In the genomic region with DNA sequence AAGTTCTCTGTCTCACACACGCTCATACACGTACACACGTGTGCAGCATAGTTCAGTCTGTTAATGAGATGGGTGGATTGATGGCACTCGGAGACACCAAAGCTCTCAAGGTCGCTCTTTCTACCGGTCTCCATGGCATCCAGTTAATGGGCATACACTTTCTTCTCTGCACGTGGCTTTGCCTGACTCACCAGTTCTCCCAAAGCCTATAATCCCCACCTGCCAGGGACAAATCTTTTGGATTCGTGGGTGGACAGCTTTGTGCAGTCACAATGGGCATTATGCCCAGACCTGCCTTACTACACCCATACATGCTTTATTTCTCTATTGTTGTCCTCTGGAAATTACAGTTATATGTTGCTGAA, we compare ENCODE assay signal across 8 mouse cellular contexts. TPM values are rescaled to one million over a fixed set of nuclear protein-coding genes. Genes with fewer than 3 reads are reported as not detected.
DNase-seq lines count a peak whose midpoint lies in the region; ATAC-seq and TF ChIP-seq lines count a peak whose summit lies in the region.

No protein-coding gene starts in this region.

- no peak for TF ChIP-seq CTCF in lung, adult 2 months (IDR thresholded peaks at IDR 0.05; ENCODE audit: insufficient read depth, low read length)
- no peak for TF ChIP-seq CTCF in embryonic fibroblast, embryonic 13.5 days (IDR thresholded peaks at IDR 0.05; ENCODE audit: borderline replicate concordance, insufficient read depth, low read length)
- TF ChIP-seq CTCF in layer of hippocampus, adult 2 months (conservative IDR thresholded peaks at IDR 0.05): no peak

- peak overlapping the region; percentile 34 for H3K27ac ChIP-seq in embryonic fibroblast, embryonic 13.5 days (ENCODE audit: insufficient read depth, low read length)
- H3K27ac ChIP-seq in layer of hippocampus, adult 2 months: peak overlapping the region; percentile 91
- no peak overlapping the region for H3K27ac ChIP-seq in neural tube, embryonic 12.5 days

- DNase-seq in adrenal gland, adult (ENCODE audit: inconsistent age in 2 of 2, low spot score in 1 of 2): peak; percentile 74 to 88
- DNase-seq in adrenal gland, postnatal 4 days (ENCODE audit: low spot score in 2 of 2): no peak
- DNase-seq in lung, adult 2 months: no peak
- DNase-seq in lung, postnatal 14 days: no peak
- DNase-seq in layer of hippocampus, adult 2 months (ENCODE audit: low spot score in 2 of 2): peak; percentile 39 to 67
- no peak for DNase-seq in cerebellum, adult 9-10 months

- ATAC-seq in neural tube, embryonic 12.5 days (ENCODE audit: low FRiP score, low read depth): peak; percentile 34

- 2% methylated on average over 8 of the region's 8 CpGs for WGBS in lung, adult 2 months
- WGBS in neural tube, embryonic 12.5 days: 11% methylated on average over 8 of the region's 8 CpGs

- H3K36me3 ChIP-seq in neural tube, embryonic 12.5 days: peaks cover 31% of the 10 kb centered on the region

- H3K4me1 ChIP-seq in lung, adult 2 months (ENCODE audit: control insufficient read depth, insufficient read depth, low read length): no peaks in the 10 kb centered on the region; the same call in 1 of the 2 replicates
- peaks cover 4% of the 10 kb centered on the region; the same call in 1 of the 2 replicates for H3K4me1 ChIP-seq in embryonic fibroblast, embryonic 13.5 days (ENCODE audit: control insufficient read depth, insufficient read depth, low read length)
- H3K4me1 ChIP-seq in neural tube, embryonic 12.5 days: peaks cover 20% of the 10 kb centered on the region

- peak overlapping the region; percentile 94 for H3K4me2 ChIP-seq in neural tube, embryonic 12.5 days (replicated peaks)

- peak overlapping the region; percentile 44 for H3K9ac ChIP-seq in neural tube, embryonic 12.5 days

- H3K4me3 ChIP-seq in lung, adult 2 months (replicated peaks; ENCODE audit: extremely low read depth, low read depth, low read length): peak overlapping the region; percentile 59
- peak overlapping the region; percentile 48 for H3K4me3 ChIP-seq in embryonic fibroblast, embryonic 13.5 days (ENCODE audit: insufficient read depth, low read length)
- H3K4me3 ChIP-seq in layer of hippocampus, adult 2 months: peak overlapping the region; percentile 92
- H3K4me3 ChIP-seq in neural tube, embryonic 12.5 days: peak overlapping the region; percentile 90

- H3K9me3 ChIP-seq in neural tube, embryonic 12.5 days: no peaks in the 10 kb centered on the region

- no peak for TF ChIP-seq POLR2A in lung, adult 2 months (IDR thresholded peaks at IDR 0.05; ENCODE audit: borderline replicate concordance, extremely low read depth, low read depth, low read length)
- TF ChIP-seq POLR2A in embryonic fibroblast, embryonic 13.5 days (IDR thresholded peaks at IDR 0.05; ENCODE audit: low read depth, low read length): 0 out of 2 replicates have a peak, but pooled peaks have one; percentile 18

- H3K27me3 ChIP-seq in neural tube, embryonic 12.5 days (replicated peaks): no peaks in the 10 kb centered on the region

RNA-seq across cellular contexts. Expression of gene Mtfr1l, which starts 0.6 kb away (rescaled TPM):
- total RNA-seq in adrenal gland, postnatal 4 days (2021): 100 to 1,000 TPM; 123 to 134 TPM
- polyA plus RNA-seq in lung, adult 2 months (2012; rRNA removed): 115 and 169 TPM in 2 replicates
- 85.5 and 88.3 TPM in 2 replicates for polyA plus RNA-seq in embryonic fibroblast, embryonic 13.5 days (2011; ENCODE audit: insufficient read length, low read depth, missing spikeins)
- total RNA-seq in layer of hippocampus, adult 2 months (2021): 10 to 100 TPM; 69.3 to 72.5 TPM
- 135 and 138 TPM in 2 replicates for polyA plus RNA-seq in neural tube, embryonic 12.5 days (2016; fragmentation: Nextera tagmentation; extraction: Ambion mirVana)

RNA-seq across cellular contexts. Expression of gene Selenon, which starts 16.2 kb away (rescaled TPM):
- 10 to 100 TPM; 49.4 to 52.7 TPM for total RNA-seq in adrenal gland, postnatal 4 days (2021)
- polyA plus RNA-seq in lung, adult 2 months (2012; rRNA removed): 36.2 and 42.2 TPM in 2 replicates
- polyA plus RNA-seq in embryonic fibroblast, embryonic 13.5 days (2011; ENCODE audit: insufficient read length, low read depth, missing spikeins): 98.0 and 103 TPM in 2 replicates
- total RNA-seq in layer of hippocampus, adult 2 months (2021): 10 to 100 TPM; 17.3 to 19.7 TPM
- 47.5 and 53.0 TPM in 2 replicates for polyA plus RNA-seq in neural tube, embryonic 12.5 days (2016; fragmentation: Nextera tagmentation; extraction: Ambion mirVana)

RNA-seq across cellular contexts. Expression of gene Aunip, which starts 25.0 kb away (rescaled TPM):
- total RNA-seq in adrenal gland, postnatal 4 days (2021): 1 to 10 TPM; 4.7 to 5.4 TPM
- not detected in 2 replicates for polyA plus RNA-seq in lung, adult 2 months (2012; rRNA removed)
- 8.5 and 9.7 TPM in 2 replicates for polyA plus RNA-seq in embryonic fibroblast, embryonic 13.5 days (2011; ENCODE audit: insufficient read length, low read depth, missing spikeins)
- total RNA-seq in layer of hippocampus, adult 2 months (2021): under 1 TPM; 0.56 to 0.67 TPM
- 8.1 and 8.9 TPM in 2 replicates for polyA plus RNA-seq in neural tube, embryonic 12.5 days (2016; fragmentation: Nextera tagmentation; extraction: Ambion mirVana)

RNA-seq across cellular contexts. Expression of gene Paqr7, which starts 39.3 kb away (rescaled TPM):
- 10 to 100 TPM; 36.8 to 40.5 TPM for total RNA-seq in adrenal gland, postnatal 4 days (2021)
- polyA plus RNA-seq in lung, adult 2 months (2012; rRNA removed): 146 and 205 TPM in 2 replicates
- polyA plus RNA-seq in embryonic fibroblast, embryonic 13.5 days (2011; ENCODE audit: insufficient read length, low read depth, missing spikeins): 6.8 and 9.3 TPM in 2 replicates
- 10 to 100 TPM; 60.2 to 64.7 TPM for total RNA-seq in layer of hippocampus, adult 2 months (2021)
- polyA plus RNA-seq in neural tube, embryonic 12.5 days (2016; fragmentation: Nextera tagmentation; extraction: Ambion mirVana): 7.4 and 8.9 TPM in 2 replicates

Comparison
In these comparisons a context has a peak if more than half of its experiments do, and no peak if none do; other contexts are left out.
1. DNase-seq: peak in adrenal gland, adult (2 of 2) and layer of hippocampus, adult 2 months (2 of 2); none in adrenal gland, postnatal 4 days (0 of 2), lung, adult 2 months (single experiment), lung, postnatal 14 days (single experiment) and cerebellum, adult 9-10 months (single experiment).
2. Peak in every context shown above with its lines, with median percentiles within 50 percentile points of each other: H3K4me3 ChIP-seq.